Mouse (Mus musculus) adrenal gland, adult 8-10 months (tissue): ENCODE results near the gene Gnl1. TPM values are rescaled to one million over a fixed set of nuclear protein-coding genes. Genes with fewer than 3 reads are reported as not detected.
A peak's percentile ranks its signal among the peaks of the same experiment; 100 is the strongest.
"Not testable (repeated sequence)": the region's sequence is repeated elsewhere in the genome, so short reads cannot be mapped to it uniquely, and the experiment has no call there.

Experiments used
- DNase-seq: peaks from one replicate; pipeline ENCODE4 v3.0.0; 2022
- total RNA-seq, 4 experiments: library from RNA; stranded (reverse); gene quantifications; 2 replicates each; pipeline ENCODE4 v1.2.4; 2022

Gnl1 gene
- total RNA-seq = 10 to 100 TPM; 52.4 to 65.5 (median 59.7) TPM

DNA sequence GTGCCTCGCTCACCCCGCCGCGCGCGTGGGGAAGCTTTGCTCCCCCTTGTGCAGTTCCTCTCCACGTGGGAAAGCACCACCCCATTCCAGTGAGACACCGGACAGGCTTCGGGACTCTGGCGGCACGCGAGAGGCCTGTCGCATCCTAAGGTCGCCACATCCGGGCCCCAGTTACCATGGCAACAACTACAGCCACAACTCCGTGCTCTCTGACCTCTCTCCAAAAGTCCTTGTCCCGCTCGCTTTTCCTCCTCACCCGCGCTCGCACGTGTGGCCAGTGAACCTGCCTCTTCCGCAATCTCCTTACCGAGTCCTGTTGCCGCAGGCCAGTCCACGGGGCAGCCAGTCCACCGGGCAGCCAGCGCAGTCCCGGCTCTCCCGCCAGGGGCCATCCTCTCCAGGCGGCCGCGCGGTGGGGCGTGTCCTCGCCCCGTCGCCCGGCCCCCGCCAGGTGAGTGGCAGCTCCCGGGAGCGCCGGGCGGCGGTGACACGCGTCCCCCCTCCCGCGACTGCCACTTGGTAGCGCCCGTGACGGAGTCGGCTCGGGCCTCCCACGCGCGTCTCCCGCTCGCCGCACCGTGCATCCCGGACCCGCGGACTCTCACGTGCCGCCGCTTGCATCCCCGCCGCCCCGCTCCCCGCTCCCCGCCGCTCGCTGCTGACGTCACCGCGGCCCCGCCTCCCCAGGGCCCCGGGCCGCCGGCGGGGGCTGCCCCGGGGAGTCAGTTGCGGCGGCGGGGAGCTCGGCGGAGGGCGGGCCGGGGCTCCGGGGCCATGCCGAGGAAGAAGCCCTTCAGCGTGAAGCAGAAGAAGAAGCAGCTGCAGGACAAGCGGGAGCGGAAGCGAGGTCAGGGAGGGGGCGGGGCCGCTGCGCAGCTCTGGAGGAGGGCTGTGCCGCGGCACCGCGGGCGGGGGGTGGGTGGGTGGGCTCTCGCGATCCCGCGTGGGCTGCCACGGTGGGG, at the start of gene Gnl1, which contains the start of gene Prr3:
Gene Gnl1 (plus strand): TSS at position 451 of the 962 bp plus-strand sequence.
Gene Prr3 (minus strand): TSS at position 836 of the 962 bp plus-strand sequence.
- peak; percentile 92 for DNase-seq

DNA sequence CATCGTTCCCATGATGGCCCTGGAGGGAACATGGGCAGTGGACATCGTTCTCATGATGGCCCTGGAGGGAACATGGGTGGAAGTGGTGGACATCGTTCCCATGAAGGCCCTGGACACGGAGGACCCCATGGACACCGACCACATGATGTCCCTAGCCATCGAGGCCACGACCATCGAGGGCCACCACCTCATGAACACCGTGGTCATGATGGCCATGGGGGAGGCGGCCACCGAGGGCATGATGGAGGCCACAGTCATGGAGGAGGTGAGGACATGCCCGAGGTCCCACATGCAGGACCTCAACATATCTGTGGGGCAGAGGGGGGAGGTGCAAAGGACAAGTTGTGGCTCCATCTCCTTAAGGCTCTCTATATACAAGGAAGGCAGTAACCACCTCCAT, 49.0 kb upstream of the Gnl1 start:
- DNase-seq = no peak

DNA sequence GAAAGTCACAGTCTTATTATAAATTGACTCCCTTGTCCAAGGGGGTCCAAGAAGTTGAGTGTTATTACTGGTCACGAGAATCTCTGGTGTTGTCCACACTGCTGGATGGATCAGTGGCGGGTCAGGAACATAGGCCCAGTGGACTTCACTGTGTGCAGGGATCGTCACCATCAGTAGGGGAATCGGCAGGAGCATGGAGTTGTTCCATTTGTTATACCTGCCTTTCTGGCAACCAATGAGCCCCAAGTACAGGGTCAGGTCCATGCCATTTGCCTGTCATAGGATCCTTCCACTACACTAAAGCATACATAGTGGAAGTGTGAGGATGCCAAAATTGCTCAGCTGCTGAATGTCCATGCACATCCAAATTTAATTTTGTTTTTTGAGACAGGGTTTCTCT, 47.0 kb upstream of the Gnl1 start:
- no peak for DNase-seq

DNA sequence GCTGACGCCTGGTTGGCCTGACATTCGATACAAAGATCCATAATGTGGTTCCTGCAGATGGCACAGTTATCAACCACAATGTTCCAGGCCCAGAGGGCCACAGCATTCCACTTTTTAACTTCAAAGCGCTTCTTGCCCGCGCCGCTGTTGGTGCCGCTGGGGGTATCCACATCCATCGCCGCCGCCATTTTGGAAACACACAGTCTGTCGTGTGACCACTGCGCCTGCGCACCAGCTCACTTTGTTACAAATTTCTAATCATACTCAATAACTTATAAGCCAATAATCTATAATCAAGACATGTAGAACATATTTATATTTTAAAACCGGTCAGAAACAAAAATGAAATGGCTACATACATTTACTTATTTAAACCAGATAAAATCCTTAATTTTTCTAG, 43.9 kb upstream of the Gnl1 start:
- DNase-seq = not testable (repeated sequence)

DNA sequence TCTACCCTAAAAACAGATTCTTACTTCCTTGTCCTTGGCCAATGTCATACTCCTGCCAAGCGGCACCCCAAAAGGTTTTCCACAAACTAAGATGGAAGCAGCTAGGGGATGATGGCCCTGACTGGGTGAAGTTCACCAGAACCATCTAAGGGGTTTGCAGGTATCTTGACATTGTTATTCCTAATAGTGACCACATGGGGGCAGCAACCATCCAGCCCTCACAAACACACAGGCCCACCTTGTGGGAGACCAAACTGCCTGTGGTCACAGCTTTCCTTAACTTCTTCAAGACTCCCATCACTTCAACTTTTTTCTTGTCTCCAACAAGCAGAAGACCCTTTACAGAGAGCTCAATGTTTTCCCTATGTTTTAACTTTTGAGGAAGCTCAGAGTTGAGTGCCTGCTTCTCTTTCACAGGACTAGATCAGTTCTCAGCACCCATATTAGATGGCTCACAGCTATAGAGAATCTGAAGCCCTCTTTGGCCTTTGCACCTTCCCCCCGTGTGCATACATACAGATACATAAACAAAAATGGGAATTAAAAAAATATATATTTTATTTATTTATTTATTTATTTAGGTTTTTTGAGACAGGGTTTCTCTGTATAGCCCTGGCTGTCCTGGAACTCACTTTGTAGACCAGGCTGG, 41.8 kb upstream of the Gnl1 start:
- DNase-seq = no peak

DNA sequence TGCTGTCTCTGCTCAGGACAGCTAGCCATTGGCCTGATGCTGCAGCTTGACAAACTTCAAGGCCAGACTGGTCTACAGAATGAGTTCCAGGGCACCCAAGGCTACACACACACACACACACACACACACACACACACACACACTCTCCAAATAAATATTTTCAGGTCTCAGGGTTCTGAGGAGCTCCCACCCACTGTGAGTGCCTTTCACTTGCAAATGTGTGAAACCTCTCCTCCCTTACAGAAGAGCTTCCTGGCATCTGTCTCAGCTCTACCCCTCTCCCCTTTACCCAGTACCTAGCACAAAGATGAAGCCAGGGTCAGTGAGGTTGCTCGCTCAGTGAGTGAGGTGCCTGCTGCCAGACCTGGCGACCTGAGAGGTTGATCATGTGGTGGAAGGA, 40.5 kb upstream of the Gnl1 start:
- no peak for DNase-seq

DNA sequence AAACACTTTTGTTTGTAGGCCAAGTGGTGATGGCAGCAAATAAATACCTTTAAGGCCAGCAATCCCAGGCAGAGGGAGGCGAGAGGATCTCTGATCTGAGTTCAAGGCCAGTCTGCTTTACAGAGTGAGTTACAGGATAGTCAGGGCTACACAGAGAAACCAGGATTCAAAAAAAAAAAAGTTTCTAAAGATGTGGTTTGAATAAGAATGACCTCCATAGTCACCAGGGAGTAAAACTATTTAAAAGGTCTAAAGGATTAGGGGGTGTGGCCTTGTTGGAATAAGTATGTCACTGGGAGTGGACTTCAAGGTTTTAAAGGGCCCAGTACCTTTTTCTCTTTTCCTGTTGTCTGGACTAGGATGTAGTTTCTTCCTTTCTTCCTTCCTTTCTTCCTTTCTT, 39.7 kb upstream of the Gnl1 start:
- no peak for DNase-seq

DNA sequence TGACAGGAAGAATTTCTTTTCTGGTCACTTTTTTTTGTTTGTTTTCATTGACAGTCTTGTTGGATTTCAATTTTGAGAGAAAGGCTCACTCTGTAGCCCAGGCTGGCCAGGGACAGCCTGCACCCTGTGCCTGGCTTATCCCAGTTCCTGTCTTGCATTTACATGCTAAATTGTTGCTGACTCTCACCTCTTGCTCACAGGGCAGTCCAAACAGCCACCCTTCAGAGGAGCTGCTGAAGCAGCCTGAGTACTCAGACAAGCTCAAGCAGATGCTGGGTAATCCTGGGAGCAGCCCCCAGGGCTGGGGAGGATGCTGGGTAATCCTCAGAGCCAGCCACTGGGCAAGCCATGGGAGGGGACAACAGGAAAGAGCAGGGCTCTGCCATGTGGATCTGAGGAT, 28.7 kb upstream of the Gnl1 start:
- DNase-seq = not testable (repeated sequence)

DNA sequence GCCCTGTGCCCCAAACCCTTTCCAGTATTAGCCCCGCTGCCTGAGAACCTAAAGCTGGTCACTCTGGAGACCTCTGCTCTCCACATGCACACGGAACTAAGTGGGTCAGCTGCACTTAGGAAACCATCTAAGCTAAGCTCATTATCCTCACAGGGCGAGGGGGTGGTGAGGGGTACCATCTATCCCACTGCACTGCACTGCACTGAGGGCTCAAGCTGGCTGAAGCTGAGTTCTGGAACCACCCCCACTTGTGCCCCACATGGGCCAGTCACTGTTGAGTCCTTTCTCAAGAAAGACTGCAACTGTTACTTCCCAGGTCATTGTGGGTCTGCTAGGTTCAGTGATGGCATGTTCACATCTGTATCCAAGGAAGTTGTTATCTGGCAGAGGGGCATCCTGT, 27.1 kb upstream of the Gnl1 start:
- DNase-seq = not testable (repeated sequence)

DNA sequence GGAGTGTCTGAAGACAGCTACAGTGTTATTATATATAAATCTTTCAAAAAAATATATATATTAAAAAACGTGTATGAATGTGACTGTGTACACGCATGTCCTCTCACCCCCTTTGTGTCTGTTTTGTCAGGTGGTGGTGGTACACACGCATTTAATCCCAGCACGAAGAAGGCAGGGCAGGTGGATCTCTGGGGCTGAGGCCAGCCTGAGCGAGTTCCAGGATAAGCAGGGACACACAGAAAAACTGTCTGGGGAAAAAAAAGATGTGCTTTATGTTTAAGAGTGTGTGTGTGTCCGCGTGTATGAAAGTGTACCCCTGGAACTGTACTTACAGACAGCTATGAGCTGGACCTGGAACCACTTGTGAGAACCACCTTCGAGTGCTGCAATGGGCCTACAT, 25.0 kb upstream of the Gnl1 start:
- no peak for DNase-seq

DNA sequence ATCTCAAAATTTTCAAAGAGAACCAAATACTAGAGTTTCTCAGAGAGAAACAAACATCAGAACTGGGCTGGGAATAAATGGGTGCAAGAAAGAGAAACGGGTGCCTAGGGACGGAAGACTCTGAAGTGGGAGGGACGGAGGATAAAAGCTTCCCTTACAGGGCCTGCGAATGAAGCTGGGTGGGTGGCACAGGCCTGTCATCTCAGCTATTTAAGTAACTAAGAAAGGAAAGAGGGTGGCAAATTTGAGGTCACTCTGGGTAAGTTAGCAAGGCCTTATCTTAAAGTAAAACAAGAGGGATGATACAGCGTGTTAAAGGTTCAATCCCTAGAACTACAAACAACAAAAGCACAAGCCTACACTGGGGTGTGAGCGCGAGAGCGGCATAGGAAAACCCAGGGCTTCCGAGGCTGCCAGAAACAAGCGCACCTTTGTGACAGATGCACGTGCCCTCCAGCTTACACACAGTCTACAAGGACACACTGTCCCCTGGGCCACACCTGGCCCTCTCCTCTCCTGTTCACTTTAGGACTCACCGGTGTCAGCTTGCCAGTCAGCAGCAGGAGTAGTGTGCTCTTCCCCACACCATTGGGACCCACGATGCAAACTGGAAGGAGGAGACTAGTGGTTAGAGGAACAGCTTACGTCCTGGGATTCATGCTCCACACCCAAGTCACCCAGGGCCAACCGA, 21.0 kb upstream of the Gnl1 start:
- DNase-seq = no peak

DNA sequence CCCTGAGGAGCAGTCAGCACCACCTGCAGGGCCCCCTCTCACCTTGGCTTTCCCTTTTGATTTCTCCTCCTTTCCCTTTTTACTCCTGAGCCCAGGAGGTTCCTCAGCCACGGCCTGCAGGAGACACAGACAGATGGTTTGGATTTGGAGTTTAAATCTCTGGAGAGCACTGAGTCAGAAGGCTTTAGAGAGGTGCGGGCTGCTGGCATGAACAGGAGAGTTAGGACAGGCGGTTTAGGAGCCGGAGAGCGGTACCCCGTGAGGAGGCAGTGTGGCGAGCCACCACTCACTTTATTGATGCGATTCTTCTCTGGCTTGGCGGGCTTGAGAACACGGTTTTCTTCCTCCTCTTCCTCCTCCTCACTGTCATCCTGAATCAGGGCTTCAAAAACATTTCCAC, 16.4 kb upstream of the Gnl1 start:
- DNase-seq = no peak

DNA sequence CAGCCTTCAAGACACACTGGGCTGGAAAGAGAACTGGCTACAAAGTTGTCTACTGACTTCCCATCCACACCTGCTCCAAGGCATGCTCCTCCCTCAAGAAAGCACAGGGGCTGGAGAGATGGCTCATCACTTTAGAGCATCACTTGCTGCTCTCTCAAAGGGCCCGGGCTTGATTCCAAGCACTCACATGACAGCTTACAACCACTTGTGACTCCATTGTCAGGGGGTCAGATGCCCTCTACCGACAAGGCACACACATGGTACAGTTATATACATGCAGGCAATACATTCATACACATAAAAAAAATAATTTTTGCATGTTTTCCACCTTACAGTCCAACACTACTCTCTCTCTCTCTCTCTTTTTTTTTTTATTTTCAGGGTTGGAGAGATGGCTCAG, 12.0 kb upstream of the Gnl1 start:
- no peak for DNase-seq

DNA sequence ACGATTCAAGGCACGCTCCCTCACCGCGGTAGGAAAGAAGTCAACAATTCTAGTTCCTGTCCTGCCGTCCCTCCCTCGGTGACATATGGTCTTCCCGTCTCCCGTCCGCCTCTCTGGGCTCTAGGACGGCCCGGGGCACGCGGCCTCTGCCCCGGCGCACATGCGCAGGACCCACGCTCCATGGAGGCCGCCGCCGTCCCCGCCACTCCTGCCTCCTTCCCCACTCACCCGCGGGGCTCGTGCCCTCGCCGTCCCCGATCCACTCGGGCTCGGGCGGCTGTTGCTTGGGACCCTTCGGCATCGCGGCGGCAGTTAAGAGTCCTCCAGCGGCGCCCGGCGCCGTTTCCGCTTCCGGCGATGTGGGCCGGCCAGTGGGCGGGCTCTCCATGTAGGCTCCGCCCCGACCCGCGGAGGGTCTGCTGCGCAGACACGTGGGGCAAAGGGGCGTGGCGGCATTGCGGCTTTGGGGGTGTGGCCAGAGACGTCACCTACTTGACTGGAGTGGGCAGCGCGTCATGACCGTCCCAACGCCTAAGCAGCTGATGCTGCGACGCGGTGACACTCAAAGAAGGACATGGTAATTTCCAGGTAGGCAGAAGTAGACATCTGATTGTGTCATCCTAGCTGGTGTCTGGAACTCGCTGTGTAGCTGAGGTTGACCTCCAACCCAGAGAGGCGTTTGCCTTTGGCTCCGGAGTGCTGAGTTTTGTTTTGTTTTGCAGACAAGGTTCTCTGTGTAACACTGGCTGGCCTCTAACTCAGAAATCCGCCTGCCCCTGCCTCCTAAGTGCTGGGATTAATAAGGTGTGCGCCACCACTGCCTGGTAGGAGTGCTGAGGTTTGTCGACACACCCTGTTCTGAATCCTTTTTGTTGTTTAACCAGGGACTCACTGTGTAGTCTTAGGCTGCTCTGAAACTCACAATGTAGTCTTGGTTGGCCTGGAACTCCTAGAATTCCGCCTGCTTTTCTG, 9.9 kb upstream of the Gnl1 start, which contains the start of gene Abcf1:
Gene Abcf1 (minus strand): TSS at position 344 of the 972 bp plus-strand sequence.
- peak; percentile 98 for DNase-seq

DNA sequence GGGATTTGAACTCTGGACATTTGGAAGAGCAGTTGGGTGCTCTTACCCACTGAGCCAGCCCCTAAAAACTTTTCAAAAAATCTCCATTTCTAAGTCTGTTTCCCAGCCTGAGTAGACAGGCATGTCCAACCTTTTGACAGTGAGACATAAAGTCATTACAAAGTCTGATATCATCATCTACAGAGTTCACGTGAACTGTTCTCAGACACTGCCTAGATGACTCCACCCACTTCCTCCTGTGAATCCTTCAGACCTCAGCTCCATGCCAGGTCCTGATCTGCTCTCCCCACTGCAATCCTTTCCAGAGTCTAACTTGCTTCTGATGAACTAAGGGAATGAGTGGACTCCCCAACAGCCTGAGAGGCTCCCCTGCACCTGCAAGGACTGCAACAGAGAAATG, 7.5 kb upstream of the Gnl1 start:
- DNase-seq = no peak

DNA sequence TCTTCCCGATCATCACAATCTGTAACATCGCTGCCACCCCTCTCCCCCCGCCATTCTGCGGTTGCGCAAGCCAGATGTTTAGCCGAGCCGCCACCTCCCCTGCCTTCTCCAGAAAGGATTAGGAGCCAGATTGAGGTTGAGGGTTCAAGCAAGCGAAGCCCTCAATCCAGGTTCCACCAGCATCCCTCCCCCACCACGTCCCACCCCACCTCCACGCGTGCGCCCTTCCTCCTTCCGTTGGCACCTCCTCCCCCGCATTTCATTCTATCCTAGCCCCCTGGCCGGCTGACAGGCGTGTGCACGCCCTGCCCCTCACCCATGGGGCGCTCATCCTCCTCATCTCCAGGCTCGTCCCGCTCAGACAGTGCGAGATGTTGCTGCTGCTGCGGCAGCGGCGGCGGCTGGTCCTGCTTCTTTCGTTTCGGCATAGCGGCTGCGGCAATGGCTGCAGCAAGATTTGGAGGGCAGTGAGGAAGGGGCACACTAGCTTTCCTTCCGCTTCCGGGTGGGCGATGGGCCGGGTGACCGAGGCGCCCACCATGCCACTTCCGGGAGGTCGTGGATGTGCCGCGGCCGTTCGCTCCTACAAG, 745 bp upstream of the Gnl1 start:
- peak; percentile 44 for DNase-seq

DNA sequence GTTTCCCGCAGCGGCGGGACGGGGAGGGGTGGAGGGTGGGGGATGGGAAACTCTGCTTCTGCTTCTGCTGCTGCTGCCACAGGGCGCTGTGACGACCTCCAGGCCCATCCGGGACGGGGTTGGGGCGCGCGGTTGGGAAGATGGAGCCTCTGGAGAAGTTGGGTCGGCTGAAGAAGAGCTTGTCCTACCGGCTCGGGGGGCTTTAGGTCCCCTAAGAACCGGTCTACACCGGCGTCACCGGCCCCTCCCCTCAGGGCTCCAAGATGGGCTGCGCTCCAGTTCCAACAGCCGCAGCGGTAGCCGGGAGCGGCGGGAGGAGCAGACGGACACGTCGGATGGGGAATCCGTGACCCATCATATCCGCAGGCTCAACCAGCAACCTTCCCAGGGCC, 708 bp downstream of the Gnl1 start:
- peak; percentile 51 for DNase-seq

DNA sequence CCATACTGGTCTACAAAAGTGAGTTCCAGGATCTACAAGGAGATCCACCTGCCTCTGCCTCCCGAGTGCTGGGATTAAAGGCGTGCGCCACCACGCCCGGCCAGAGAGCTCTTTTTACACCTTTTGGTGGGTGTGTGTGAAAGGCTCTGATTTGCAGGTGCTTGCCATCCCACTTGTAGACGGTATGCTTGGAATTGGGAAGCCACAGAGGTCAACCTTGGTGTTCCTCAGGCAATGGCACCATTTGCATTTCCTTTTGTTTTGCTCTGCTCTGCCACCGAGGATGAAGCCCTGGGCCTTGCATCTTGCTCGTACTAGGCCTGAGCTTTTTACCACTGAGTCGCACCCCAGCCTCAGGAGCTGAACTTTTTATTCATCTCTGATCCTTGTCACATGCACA, 2.1 kb downstream of the Gnl1 start:
- DNase-seq = no peak

DNA sequence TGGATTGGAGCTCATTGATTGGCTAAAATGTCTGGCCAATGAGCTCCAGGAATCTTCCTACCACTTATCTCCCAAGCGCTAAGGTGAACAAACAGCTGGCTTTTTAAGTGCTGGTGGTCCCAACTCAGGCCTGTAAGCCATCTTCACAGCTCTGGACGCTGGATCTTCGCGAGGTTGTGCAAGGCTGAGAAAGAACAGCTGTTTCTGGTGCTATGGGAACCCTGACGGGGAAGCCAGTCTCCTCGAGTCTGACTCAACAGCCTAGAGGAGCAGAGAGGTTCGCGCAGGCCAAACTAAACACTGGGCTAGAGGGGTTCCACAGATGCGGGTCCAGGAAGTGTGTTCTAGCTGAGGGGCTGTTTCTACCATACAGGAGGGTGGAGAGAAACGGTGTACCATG, 12.1 kb downstream of the Gnl1 start:
- no peak for DNase-seq

DNA sequence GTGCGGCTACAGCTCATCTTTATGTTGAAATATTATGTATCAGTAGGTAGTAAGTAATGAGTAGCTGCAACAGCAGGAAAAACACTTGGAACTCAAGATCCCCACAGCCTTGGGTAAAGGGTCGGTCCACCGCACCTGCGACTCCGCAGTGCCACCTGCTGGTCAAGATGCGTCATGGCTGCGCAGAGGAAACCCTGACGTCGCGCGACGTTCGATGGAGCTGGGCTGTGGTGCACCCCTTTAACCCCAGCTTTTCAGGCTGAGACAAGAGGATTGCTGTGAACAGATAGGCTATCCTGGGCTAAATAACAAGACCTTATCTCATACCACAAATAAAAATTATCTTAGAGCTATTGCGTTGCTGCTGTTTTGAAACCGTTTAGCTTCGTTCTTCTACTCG, 14.0 kb downstream of the Gnl1 start:
- DNase-seq = peak; percentile 47

DNA sequence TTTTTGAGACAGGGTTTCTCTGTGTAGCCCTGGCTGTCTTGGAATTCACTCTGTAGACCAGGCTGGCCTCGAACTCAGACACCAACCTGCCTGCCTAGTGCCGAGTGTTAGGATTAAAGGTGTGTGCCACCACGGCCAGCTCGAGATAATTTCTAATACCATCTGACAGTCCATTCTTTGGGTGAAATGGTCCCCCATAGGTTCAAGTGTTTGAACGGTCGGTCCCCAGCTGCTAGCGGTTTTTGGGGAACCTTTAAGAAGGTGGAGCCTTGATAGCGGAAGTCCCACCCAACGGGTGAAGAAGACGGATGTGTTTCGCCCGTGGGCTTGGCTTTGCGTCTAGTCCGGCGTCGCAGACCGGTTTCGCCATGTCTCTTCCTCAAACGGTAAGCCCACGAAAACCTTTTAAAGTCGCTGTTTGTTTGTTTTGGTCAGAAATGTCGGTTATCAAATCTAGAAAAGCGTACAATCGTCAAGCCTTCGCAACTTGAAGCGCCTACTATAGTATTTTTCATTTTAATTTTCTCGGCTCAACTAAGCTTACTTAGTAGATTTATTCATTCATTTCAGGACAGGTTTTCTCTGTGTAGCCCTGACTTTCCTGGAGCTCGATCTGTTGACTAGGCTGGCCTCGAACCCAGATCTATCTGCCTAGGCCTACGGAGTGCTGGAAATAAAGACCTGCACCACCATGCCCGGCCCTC, 14.7 kb downstream of the Gnl1 start:
- peak; percentile 78 for DNase-seq
